Mouse (Mus musculus): ENCODE measurements around the gene Defb25. TPM values are rescaled to one million over a fixed set of nuclear protein-coding genes. Genes with fewer than 3 reads are reported as not detected.

Gene Defb25
- polyA plus RNA-seq, 1 experiment from 2014 or later, result 0.56 TPM

DNA sequence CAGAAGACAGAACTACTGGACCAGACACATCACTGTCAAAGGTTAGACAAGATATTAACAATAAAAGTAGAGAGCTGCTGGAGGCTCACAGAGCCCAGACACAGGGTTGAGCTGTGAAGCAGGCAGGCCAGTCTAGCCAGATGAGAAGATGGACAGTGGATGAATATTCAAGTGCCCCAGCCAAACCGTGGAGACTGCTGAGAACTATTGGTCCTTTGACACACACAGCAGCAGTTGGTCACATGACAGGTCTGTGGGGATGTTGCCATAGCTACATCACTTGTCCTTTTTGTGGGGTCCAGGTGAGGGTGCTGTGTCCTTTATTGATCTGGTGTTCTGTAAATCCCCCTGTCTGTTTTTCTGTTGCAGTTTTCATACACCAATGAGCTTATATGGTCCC lies 2.4 kb upstream of the Defb25 start:
- no peaks in the 10 kb centered on the region for H3K9me3 ChIP-seq (replicated peaks)
- H3K9ac ChIP-seq, result no peak overlapping the region
- H3K27ac ChIP-seq, result no peak overlapping the region
- no peaks in the 10 kb centered on the region for H3K36me3 ChIP-seq
- WGBS (ENCODE audit: insufficient replicate concordance), result 15% methylated on average over 1 of the region's 1 CpGs
- no peak overlapping the region for H3K4me3 ChIP-seq
- no peak for ATAC-seq
- peaks cover 77% of the 10 kb centered on the region for H3K27me3 ChIP-seq (replicated peaks)
- H3K4me1 ChIP-seq, result peaks cover 13% of the 10 kb centered on the region; the same call in 1 of the 2 replicates
- no peak overlapping the region for H3K4me2 ChIP-seq

DNA sequence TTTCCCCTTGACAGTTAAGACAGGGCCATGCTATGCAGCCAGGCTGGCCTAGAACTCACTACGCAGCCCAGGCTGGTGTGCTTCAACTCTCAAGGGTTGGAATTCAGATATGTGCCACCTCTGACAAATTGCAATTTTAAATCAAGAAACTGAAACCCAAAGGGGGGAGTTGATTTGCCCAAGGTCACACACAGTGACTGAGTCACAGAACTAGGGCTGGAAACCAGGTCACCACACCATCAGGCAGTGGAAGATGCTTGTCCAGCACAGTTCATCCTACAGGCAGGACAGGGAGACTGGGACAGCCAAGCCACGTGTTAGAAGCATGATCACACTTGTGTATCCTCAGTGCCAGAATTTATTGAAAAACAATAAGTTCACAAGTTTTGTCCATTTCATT lies 1.7 kb upstream of the Defb25 start:
- H3K4me3 ChIP-seq, result no peak overlapping the region
- no peak for ATAC-seq
- peaks cover 75% of the 10 kb centered on the region for H3K27me3 ChIP-seq (replicated peaks)
- no peak overlapping the region for H3K9ac ChIP-seq
- 66% methylated on average over 2 of the region's 2 CpGs for WGBS (ENCODE audit: insufficient replicate concordance)
- no peaks in the 10 kb centered on the region for H3K36me3 ChIP-seq
- H3K27ac ChIP-seq, result no peak overlapping the region
- peaks cover 13% of the 10 kb centered on the region; the same call in 1 of the 2 replicates for H3K4me1 ChIP-seq
- no peaks in the 10 kb centered on the region for H3K9me3 ChIP-seq (replicated peaks)
- no peak overlapping the region for H3K4me2 ChIP-seq

DNA sequence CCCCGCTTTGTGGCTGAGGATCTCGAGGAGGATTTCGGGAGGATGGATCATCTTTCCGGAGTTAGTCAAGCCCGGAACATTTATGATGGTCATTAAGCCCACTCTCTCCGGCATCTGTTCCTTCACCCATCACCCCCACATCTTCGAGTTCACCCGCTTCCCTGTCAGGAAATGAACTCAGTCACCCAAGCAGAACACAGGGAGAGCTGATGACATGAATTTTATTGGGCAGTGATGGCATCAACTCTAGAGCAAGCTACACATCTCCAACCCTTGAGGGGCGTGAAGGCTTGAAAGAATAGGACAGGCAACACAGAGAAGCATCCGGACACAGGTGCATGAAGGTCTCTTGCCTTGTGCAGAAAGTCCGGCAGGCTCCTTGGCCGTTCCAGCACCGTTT lies 702 bp downstream of the Defb25 start:
- H3K4me2 ChIP-seq, result no peak overlapping the region
- no peaks in the 10 kb centered on the region for H3K9me3 ChIP-seq (replicated peaks)
- H3K9ac ChIP-seq, result no peak overlapping the region
- H3K27ac ChIP-seq, result no peak overlapping the region
- no peaks in the 10 kb centered on the region for H3K36me3 ChIP-seq
- H3K27me3 ChIP-seq (replicated peaks), result peaks cover 57% of the 10 kb centered on the region
- peaks cover 9% of the 10 kb centered on the region; the same call in 1 of the 2 replicates for H3K4me1 ChIP-seq
- 59% methylated on average over 13 of the region's 13 CpGs for WGBS (ENCODE audit: insufficient replicate concordance)
- H3K4me3 ChIP-seq, result no peak overlapping the region
- ATAC-seq, result no peak

DNA sequence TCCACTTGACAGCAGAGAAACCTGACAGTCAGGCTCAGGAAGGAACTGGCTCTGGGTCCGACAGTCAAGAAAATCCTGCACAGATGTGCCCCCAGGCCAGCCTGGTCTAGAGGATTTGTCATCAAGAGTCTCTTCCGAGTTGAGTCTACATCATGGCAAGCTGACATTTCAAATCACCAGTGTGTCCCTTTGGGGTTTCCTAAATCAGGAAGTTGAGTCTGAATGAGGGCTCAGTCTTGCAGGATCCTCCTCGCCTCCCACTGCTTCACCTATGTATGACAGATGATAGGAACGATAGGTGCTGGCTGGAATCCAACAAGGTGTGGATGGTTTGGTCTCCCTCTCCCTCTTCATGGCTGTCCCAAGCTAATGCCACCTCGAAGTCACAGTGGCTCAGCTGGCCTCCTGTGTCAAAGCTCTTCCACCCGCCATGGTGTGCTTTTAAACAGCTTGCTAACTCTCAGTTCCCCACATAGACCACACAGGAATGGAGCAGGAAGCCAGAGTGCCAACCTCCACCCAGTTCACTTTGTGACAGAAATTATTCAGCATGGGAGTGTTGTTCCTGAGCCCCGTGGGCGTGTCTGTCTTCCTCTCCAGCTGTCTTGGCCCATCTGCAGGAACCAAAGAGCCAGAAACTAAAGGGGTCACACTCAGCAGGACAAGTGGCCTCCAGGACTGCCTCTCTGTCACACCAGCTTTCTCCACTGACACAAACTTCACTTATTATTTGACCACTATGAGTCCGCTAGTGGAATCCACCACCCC lies 2.3 kb downstream of the Defb25 start:
- Histone ChIP-seq H3K27me3 (replicated peaks) (peaks cover 41% of the 10 kb centered on the region), H3K9me3 (replicated peaks) (no peaks in the 10 kb centered on the region), H3K4me3 (no peak overlapping the region), H3K4me1 (no peaks in the 10 kb centered on the region), H3K4me2 (no peak overlapping the region), H3K27ac (no peak overlapping the region), H3K9ac (no peak overlapping the region), H3K36me3 (no peaks in the 10 kb centered on the region)
- no peak for ATAC-seq
- WGBS (ENCODE audit: insufficient replicate concordance), result 40% methylated on average over 9 of the region's 9 CpGs

DNA sequence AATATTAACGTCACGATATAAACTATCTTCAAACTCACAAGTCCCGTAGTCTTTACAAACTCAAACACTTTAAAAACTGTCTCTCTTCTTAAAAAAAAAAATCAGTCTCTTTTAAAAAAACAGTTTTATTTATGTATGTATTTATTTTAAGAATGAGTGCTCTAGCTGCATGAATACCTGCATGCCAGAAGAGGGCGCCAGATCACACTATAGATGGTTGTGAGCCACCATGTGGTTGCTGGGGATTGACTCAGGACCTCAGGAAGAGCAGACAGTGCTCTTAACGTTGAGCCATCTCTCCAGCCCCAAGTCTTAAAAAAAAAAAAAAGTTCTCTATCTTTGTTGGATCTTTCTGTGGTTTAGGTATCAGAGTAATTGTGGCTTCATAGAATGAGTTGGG lies 5.5 kb downstream of the Defb25 start:
- WGBS (ENCODE audit: insufficient replicate concordance), result 44% methylated on average over 5 of the region's 5 CpGs
- Histone ChIP-seq H3K9me3 (replicated peaks) (no peaks in the 10 kb centered on the region), H3K4me3 (no peak overlapping the region), H3K27ac (no peak overlapping the region), H3K9ac (no peak overlapping the region), H3K4me1 (no peaks in the 10 kb centered on the region), H3K36me3 (no peaks in the 10 kb centered on the region), H3K4me2 (no peak overlapping the region), H3K27me3 (replicated peaks) (peaks cover 28% of the 10 kb centered on the region)
- no peak for ATAC-seq

DNA sequence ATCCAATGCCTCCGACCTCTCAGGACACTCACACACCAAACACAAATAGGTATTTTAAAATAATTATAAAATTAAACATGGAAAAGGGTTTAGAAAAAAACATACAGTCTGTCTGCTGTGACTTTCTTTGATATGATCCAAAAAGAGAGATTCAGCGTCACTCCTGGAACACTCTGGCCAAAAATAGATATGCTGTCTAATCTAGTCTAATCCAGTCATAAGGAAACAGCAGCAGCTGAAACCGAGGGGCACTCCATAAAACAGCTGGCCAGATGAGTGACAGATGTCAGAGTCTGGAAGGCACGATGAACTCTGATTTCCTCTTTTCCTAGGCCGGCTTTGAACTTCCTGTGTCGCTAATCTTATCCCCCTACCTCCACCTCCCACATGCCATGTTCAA lies 6.4 kb downstream of the Defb25 start:
- Histone ChIP-seq H3K4me2 (no peak overlapping the region), H3K9me3 (replicated peaks) (no peaks in the 10 kb centered on the region), H3K27me3 (replicated peaks) (peaks cover 23% of the 10 kb centered on the region), H3K27ac (no peak overlapping the region), H3K4me1 (no peaks in the 10 kb centered on the region), H3K9ac (no peak overlapping the region), H3K4me3 (no peak overlapping the region), H3K36me3 (no peaks in the 10 kb centered on the region)
- ATAC-seq, result no peak
- WGBS (ENCODE audit: insufficient replicate concordance), result 28% methylated on average over 6 of the region's 6 CpGs

DNA sequence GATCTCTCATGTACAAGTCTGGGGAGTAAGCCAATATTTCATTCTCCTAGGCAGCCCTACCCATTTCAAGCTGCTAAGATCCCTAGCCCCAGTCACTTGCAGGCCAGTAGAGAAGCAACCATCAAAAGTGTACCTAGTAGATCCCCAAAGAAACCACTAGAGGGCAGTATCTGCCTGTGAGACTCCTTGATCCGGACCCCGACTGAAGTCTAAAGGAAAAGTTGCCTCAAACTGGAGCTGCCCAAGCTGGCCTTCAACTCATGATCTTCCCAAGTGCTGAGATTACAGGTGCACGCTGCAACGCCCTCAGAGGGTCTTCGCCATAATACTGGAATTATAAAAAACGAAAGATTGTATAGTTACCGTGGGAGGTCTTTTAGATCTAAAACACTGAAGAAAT lies 7.3 kb downstream of the Defb25 start:
- Histone ChIP-seq H3K36me3 (no peaks in the 10 kb centered on the region), H3K4me1 (no peaks in the 10 kb centered on the region), H3K4me2 (no peak overlapping the region), H3K27ac (no peak overlapping the region), H3K27me3 (replicated peaks) (0 out of 2 replicates have a peak, but pooled peaks cover 14% of the 10 kb centered on the region), H3K9ac (no peak overlapping the region), H3K4me3 (no peak overlapping the region), H3K9me3 (replicated peaks) (no peaks in the 10 kb centered on the region)
- no peak for ATAC-seq
- 11% methylated on average over 7 of the region's 7 CpGs for WGBS (ENCODE audit: insufficient replicate concordance)

DNA sequence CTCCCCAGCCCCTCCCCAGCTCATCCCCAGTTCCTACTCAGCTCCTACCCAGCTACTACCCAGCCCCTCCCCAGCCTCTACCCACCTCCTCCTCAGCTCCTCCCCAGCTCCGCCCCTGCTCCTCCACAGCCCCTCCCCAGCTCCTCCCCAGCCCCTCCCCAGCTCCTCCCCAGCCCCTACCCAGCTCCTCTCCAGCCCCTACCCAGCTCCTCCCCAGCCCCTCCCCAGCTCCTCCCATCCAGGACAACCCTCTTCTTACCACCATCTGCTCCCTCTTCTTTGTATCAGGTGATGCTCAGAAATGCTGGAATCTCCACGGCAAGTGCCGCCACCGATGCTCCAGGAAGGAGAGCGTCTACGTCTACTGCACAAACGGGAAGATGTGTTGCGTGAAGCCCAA lies 10.7 kb downstream of the Defb25 start:
- no peaks in the 10 kb centered on the region for H3K27me3 ChIP-seq (replicated peaks)
- H3K9me3 ChIP-seq (replicated peaks), result no peaks in the 10 kb centered on the region
- H3K9ac ChIP-seq, result no peak overlapping the region
- H3K4me1 ChIP-seq, result no peaks in the 10 kb centered on the region
- no peak overlapping the region for H3K4me3 ChIP-seq
- 56% methylated on average over 8 of the region's 8 CpGs for WGBS (ENCODE audit: insufficient replicate concordance)
- no peak overlapping the region for H3K4me2 ChIP-seq
- ATAC-seq, result no peak
- H3K36me3 ChIP-seq, result no peaks in the 10 kb centered on the region
- no peak overlapping the region for H3K27ac ChIP-seq

DNA sequence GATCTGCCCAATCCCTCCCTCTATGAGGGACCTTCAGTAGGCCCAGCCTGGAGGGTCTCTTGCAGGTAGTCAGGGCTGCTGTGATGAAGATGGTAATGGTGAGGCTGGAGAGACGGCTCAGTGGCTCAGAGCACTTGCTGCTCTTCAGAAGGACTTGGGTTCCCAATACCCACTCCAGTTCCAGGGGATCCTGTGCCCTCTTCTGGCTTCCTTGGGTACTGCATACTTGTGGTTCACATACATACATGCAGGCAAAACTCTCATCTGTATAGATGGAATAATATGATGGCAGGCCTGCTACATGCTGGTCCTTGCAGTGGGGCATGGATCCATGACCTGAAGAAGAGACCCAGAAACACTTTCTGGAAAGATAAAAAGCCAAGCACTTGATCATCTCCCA lies 14.1 kb downstream of the Defb25 start:
- no peak for ATAC-seq
- H3K27me3 ChIP-seq (replicated peaks), result no peaks in the 10 kb centered on the region
- H3K4me3 ChIP-seq, result no peak overlapping the region
- H3K9ac ChIP-seq, result no peak overlapping the region
- no peaks in the 10 kb centered on the region for H3K9me3 ChIP-seq (replicated peaks)
- H3K27ac ChIP-seq, result no peak overlapping the region
- 59% methylated on average over 1 of the region's 1 CpGs for WGBS (ENCODE audit: insufficient replicate concordance)
- no peaks in the 10 kb centered on the region for H3K36me3 ChIP-seq
- H3K4me1 ChIP-seq, result no peaks in the 10 kb centered on the region
- no peak overlapping the region for H3K4me2 ChIP-seq

DNA sequence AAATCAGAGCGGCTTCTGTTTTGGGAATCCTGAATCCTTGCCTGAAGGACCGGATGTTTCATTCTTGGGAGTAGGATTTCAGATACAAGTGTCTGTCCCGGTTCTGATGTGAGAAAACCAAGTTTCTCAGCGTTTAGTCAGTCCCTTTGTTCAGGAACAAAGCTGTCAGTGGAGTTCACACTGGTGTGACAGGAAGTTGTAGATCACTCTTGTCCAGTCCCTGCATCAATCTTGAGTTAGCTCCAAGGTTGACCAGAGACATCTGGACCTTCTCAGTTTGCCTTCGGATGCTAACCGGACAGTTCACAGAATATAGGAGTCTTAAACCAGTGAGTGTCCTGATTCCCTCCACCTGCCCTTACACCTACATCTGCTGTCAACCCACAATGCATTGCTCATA lies 15.1 kb downstream of the Defb25 start:
- no peak overlapping the region for H3K27ac ChIP-seq
- H3K36me3 ChIP-seq, result no peaks in the 10 kb centered on the region
- H3K9me3 ChIP-seq (replicated peaks), result no peaks in the 10 kb centered on the region
- H3K27me3 ChIP-seq (replicated peaks), result no peaks in the 10 kb centered on the region
- ATAC-seq, result no peak
- H3K9ac ChIP-seq, result no peak overlapping the region
- H3K4me2 ChIP-seq, result no peak overlapping the region
- 47% methylated on average over 6 of the region's 6 CpGs for WGBS (ENCODE audit: insufficient replicate concordance)
- H3K4me3 ChIP-seq, result no peak overlapping the region
- H3K4me1 ChIP-seq, result no peaks in the 10 kb centered on the region

DNA sequence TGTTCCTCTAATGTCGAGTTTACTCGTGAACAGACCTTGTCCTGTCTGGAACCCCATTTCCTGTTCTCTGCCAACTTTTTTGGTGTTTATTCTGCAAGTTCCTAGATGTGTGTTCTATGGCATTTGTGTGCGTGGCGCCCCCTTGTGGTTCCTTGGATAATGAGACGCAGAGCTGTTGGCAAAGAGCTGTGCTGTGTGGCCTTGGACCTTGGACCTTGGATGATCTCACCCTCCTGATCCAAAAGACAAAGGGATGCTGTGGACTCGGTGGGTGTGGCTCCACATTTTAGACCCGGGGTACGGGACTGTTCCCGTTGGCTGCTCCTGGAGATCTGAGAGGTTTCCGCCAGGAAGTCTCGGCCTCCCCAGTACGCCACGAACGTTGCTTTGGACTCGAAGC lies 18.8 kb downstream of the Defb25 start, which contains the start of gene Defb36:
Gene Defb36 (plus strand): TSS at position 271 of the 400 bp plus-strand sequence.
- ATAC-seq, result no peak
- no peaks in the 10 kb centered on the region for H3K27me3 ChIP-seq (replicated peaks)
- H3K4me1 ChIP-seq, result no peaks in the 10 kb centered on the region

DNA sequence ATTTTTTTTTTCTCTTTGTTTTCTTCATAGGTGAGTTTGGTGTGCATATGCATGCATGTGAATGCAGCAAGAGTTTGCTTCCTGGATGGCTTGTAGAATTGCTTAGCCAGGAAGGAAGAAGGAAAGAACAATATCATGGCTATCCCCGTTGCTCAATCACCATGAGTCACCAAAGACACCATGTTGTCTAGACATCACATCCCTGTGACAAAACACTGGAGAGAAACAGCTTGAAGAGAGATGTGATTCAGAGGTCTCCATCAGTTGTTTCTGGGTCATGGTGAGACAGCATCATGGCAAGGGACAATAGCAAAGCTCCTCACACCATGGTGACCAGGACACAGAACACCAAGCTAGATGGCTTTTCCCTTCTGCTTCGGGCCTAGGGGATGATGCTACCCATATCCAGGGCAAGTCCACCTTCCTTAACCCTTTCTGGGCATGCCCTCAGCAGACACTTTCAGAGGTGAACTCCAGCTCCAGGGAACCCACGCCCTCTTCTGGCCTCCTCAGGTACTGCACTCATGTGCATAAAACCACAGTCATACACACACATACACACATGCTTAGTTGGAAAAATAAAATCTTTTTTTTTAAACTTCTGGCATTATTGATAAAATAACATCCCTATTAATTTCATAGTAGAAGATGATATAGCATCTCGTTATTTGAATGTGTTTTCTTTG lies 21.4 kb downstream of the Defb25 start:
- H3K4me3 ChIP-seq, result no peak overlapping the region
- no peaks in the 10 kb centered on the region for H3K27me3 ChIP-seq (replicated peaks)
- ATAC-seq, result no peak
- H3K4me2 ChIP-seq, result no peak overlapping the region
- no peak overlapping the region for H3K27ac ChIP-seq
- H3K9ac ChIP-seq, result no peak overlapping the region
- H3K4me1 ChIP-seq, result no peaks in the 10 kb centered on the region
- WGBS (ENCODE audit: insufficient replicate concordance), result 48% methylated on average over 4 of the region's 4 CpGs
- H3K36me3 ChIP-seq, result no peaks in the 10 kb centered on the region
- no peaks in the 10 kb centered on the region for H3K9me3 ChIP-seq (replicated peaks)

More for the DNA sequence above, 18.8 kb downstream of the Defb25 start, which contains the start of gene Defb36:
- no peaks in the 10 kb centered on the region for H3K36me3 ChIP-seq
- no peak within 1 kb of the TSS for H3K27ac ChIP-seq
- H3K9me3 ChIP-seq (replicated peaks), result no peaks in the 10 kb centered on the region
- H3K4me2 ChIP-seq, result no peak within 1 kb of the TSS
- H3K9ac ChIP-seq, result no peak within 1 kb of the TSS
- 69% methylated on average over 15 of the region's 15 CpGs for WGBS (ENCODE audit: insufficient replicate concordance)
- H3K4me3 ChIP-seq, result no peak within 1 kb of the TSS

Measured in liver, embryonic 12.5 days (tissue).